Mouse (Mus musculus) bone marrow, adult 2 months (tissue): ENCODE results near the gene Gtf3c4. TPM values are rescaled to one million over a fixed set of nuclear protein-coding genes. Genes with fewer than 3 reads are reported as not detected.

Source experiments
- H3K27ac ChIP-seq: fragments of 200-500 bp; 2 replicates; pipeline ENCODE4 v1.5.1; 2012; ENCODE audit warnings: low read depth, mild to moderate bottlenecking, control low read depth, inconsistent platforms, low read length; ENCODE audit not compliant: control insufficient read depth, poor library complexity, insufficient read depth
- H3K4me1 ChIP-seq: fragments of 200-500 bp; 2 replicates; pipeline ENCODE4 v1.6.1; 2011; ENCODE audit warnings: low read length; ENCODE audit not compliant: control insufficient read depth, insufficient read depth
- H3K4me3 ChIP-seq: fragments of 200-500 bp; replicated peaks from 2 replicates; pipeline ENCODE3; 2011; ENCODE audit warnings: mild to moderate bottlenecking, low read depth, low read length, control low read depth; ENCODE audit not compliant: control insufficient read depth
- CTCF ChIP-seq: fragments of 200-500 bp; IDR thresholded peaks from 2 replicates; pipeline ENCODE4 v1.5.1; 2011; ENCODE audit warnings: low read length, control low read depth; ENCODE audit not compliant: control insufficient read depth, insufficient read depth
- POLR2A ChIP-seq: fragments of 200-500 bp; IDR thresholded peaks from 2 replicates; pipeline ENCODE4 v1.6.1; 2011; ENCODE audit warnings: low read depth, mild to moderate bottlenecking, control low read depth, low read length, borderline replicate concordance; ENCODE audit not compliant: control insufficient read depth
- WGBS: fragments of 180-500 bp; shearing (Covaris S2); methylation state at CpG from one replicate; pipeline ENCODE4 v1.1.7; 2018; 5-methylcytosine and 5-hydroxymethylcytosine counted together
- polyA plus RNA-seq: library from polyadenylated mRNA; stranded (reverse); fragments of >200 nt; gene quantifications from 2 replicates; pipeline ENCODE4 v1.2.4, GENCODE M21; 2011; ENCODE audit warnings: low replicate concordance; ENCODE audit not compliant: missing spikeins, insufficient read depth, insufficient read length

The Gtf3c4 gene
- 5.7 and 9.6 TPM in 2 replicates for polyA plus RNA-seq

DNA sequence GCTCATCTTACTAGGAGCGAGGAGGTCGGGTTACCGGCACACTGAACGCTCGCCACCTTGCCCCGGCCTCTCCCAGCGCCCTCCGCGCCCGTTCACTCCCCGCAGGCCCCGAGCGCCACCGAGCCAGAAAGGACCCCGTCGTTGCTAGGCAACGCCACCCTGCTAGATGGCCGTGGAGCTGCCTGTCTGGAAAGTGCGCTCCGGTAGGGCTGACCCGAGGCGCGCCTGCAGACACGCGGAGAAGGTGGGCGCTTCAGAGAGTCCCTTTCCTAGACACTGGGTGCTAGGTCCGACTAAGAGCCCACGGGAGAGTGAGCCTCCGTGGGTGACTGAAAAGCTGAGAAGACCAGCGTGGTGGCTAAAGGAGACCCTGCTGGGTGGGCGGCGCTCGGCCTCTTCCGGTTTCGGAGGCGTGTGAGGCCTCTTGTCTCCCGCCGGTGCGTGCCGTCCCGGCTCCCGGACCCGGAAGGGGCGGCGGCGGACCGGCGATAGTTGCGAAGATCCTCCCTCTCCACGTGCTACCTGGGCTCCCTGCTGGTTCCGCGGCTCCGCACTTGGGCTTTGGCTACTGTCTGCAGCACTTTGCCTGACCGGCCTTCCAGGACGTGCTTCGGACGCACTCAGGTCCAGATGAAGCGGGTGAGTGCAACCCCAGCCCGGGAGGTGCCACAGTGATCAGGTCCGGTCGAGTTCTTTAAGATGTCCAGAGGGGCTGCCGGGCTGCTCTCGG is at the start of gene Gtf3c4, which contains the start of gene Ddx31:
TSS of gene Gtf3c4 (minus strand) at position 139 of the 730 bp plus-strand sequence.
TSS of gene Ddx31 (plus strand) at position 185 of the 730 bp plus-strand sequence.
- Histone ChIP-seq H3K4me3 (peak within 1 kb of the TSS; percentile 73), H3K4me1 (peaks cover 2% of the 10 kb centered on the region; the same call in 1 of the 2 replicates), H3K27ac (peak within 1 kb of the TSS; percentile 93)
- under 1% methylated on average over 63 of the region's 63 CpGs for WGBS
- TF ChIP-seq CTCF (no peak), POLR2A (peak; percentile 51; the same call in 1 of the 2 replicates)

DNA sequence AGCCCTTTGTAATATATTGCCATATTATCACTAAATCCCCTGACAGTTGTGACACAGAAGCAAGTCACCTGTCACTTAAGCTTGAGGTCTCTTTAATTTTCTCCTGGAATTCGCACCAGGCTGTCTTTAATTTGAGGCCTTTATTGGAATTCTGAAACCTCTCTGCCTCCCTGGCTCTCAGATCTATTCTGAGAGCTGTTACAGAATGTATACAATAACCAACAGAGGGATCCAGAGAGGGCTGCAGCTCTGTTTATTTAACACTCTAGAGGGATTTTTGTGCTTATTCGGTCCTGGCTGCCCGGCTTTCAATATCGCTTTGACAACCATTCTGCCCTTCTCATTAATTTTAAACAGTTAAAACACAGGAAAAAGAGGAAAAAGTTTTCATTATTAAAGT is 44.8 kb upstream of the Gtf3c4 start:
- H3K27ac ChIP-seq: no peak overlapping the region
- no peak overlapping the region for H3K4me3 ChIP-seq
- TF ChIP-seq CTCF: no peak
- no peak for TF ChIP-seq POLR2A
- no peaks in the 10 kb centered on the region for H3K4me1 ChIP-seq
- 91% methylated on average over 4 of the region's 4 CpGs for whole genome bisulfite sequencing

DNA sequence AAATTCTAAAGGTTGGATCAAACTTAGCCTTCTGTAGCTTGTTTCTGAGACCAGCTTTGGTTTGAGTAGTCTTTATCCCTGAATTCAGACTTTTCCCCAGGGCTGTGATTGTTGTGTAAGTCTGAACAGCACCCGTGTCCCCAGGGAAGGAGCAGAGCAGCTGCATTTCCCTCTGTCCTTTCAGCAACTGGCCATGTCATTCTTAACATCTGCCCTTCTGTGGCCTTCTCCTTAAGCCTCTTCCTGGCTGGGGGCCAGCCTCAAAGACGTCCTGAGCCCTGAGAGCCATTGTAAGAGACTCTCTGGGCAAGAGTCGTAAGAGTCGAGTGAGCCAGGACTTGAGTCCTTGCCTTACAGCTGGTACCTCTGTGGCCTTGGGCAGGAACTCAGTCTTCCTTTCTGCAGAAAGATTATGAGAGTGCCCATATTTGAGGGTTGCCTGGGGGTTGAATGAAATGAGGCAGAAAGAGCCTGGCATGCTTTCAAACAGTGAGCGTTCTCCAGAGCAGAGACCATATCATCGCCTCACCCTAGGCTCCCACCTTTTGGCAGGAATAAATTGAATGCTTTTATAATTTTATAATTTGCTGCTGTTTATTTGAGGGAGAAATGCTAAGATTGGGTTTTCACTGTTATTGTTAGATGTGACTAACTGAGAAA is 42.8 kb upstream of the Gtf3c4 start:
- TF ChIP-seq POLR2A (no peak), CTCF (no peak)
- Histone ChIP-seq H3K27ac (no peak overlapping the region), H3K4me3 (no peak overlapping the region), H3K4me1 (no peaks in the 10 kb centered on the region)
- 91% methylated on average over 6 of the region's 6 CpGs for WGBS

DNA sequence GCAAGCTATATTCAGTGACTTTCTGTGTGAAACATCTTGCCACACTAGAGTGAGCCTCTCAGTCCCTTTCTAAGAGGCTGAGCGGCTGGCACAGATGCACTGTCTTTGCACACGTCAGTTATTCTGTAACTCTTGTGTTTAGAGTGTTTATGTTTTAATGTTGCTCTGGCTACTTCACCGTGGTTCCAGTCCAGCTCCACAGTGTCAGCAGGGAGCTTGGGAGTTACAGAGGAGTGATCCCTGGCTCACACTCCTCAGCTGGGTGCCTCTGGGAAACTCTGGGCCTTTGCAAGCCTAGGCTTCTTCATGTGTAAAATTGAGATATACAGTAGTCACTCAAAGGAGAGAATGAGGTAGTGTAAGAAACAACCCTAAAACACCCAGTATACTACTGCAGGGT is 41.9 kb upstream of the Gtf3c4 start:
- WGBS: 88% methylated on average over 3 of the region's 3 CpGs
- Histone ChIP-seq H3K4me1 (no peaks in the 10 kb centered on the region), H3K27ac (no peak overlapping the region), H3K4me3 (no peak overlapping the region)
- TF ChIP-seq POLR2A: no peak
- TF ChIP-seq CTCF: no peak

DNA sequence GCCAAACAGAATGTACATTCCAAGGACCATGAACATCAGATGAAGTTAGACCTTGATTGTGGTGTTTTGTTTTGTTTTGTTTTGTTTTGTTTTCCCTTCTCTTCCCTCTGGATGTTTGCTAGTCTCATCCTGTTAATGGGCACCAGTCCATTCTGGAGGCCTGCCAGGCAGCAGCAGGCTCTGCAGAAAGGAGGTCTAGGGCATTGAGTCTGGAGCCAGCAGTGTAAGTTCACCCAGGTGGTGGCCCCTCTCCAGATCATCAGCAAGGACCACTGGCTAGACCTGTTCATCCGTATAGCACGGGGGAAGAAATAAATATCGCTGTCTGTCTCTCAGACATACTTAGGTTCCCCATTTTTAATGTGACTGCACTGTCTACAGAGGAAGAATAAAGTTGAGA is 41.1 kb upstream of the Gtf3c4 start:
- Histone ChIP-seq H3K4me1 (no peaks in the 10 kb centered on the region), H3K4me3 (no peak overlapping the region), H3K27ac (no peak overlapping the region)
- WGBS: 90% methylated on average over 3 of the region's 3 CpGs
- TF ChIP-seq CTCF (no peak), POLR2A (no peak)

DNA sequence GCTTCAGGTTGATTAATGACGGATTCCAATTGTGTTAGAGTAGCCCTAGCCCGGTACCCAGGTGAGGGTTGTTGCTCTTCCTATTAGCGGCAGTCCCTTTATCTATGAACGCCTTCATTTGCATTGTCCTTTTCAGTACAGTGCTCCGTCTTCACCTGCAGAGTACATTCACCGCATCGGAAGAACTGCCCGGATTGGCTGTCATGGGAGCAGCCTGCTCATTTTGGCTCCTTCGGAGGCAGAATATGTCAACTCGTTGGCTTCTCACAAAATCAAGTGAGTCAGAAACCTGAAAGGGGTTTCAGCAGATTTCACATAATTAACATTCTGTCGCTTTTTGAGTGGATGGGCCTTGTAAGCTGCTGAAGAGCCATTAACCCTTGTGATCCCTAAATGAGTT is 35.4 kb upstream of the Gtf3c4 start:
- WGBS: 89% methylated on average over 11 of the region's 11 CpGs

DNA sequence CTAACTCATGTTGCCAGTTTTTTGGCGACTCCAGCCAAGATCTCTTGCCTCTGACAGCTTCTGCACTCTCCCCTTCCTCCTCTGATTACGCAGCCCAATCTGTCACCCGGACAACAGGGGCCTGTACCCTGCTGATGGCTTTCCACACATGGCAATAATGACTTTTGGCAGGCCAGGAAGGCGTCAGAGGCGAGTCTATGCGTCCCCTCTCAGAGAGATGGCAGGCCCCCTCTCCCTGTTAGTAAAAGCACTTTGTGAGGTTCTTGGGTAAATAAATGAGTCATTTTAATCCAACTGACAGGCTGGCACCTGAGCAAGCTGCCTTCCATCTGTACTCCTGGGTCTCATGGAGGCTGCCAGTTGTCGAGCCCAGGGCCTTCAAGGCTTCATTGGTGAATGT is 27.3 kb upstream of the Gtf3c4 start:
- H3K4me1 ChIP-seq: peaks cover 3% of the 10 kb centered on the region
- H3K4me3 ChIP-seq: no peak overlapping the region
- TF ChIP-seq POLR2A (no peak), CTCF (no peak)
- H3K27ac ChIP-seq: no peak overlapping the region
- 81% methylated on average over 7 of the region's 7 CpGs for WGBS

More for the DNA sequence above, 35.4 kb upstream of the Gtf3c4 start:
- H3K4me3 ChIP-seq: no peak overlapping the region
- TF ChIP-seq POLR2A (no peak), CTCF (no peak)
- no peaks in the 10 kb centered on the region for H3K4me1 ChIP-seq
- H3K27ac ChIP-seq: no peak overlapping the region

DNA sequence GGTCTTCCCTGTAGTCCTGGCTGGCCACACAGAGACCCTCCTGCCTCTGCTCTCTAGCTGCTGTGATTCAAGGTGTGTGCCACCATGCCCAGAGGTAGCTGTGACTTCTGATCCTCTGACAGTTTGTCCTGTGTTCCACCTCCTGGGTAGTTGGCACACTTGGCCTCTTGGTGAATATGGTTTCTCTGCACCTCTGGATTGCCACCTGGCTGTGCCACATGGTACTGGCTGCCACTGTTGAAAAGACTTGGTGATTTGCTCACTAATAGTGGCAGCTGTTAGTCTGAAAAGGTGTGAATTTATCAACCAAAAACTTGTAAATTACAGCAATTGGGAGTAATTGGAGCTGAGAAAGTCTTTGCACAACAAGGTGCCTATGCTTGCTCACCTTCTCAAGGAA is 23.7 kb upstream of the Gtf3c4 start:
- TF ChIP-seq CTCF: peak; percentile 29
- no peak for TF ChIP-seq POLR2A
- Histone ChIP-seq H3K27ac (peak overlapping the region; percentile 29; the same call in 1 of the 2 replicates), H3K4me1 (peaks cover 3% of the 10 kb centered on the region), H3K4me3 (no peak overlapping the region)
